Mouse (Mus musculus) heart, adult 2 months (tissue): ENCODE measurements around the gene Itgb5. TPM values are rescaled to one million over a fixed set of nuclear protein-coding genes. Genes with fewer than 3 reads are reported as not detected.

Source experiments
- DNase-seq, 2 experiments: peaks; one replicate each; pipeline ENCODE4 v3.0.0; 2021
- H3K27ac ChIP-seq: fragments of 200-600 bp; 2 replicates; pipeline ENCODE4 v1.8.1; 2022
- H3K27me3 ChIP-seq: fragments of 200-500 bp; 2 replicates; pipeline ENCODE4 v1.6.1; 2012; ENCODE audit warnings: mild to moderate bottlenecking, low read length, inconsistent platforms, mixed read lengths; ENCODE audit not compliant: control insufficient read depth, insufficient read depth
- H3K36me3 ChIP-seq: fragments of 200-500 bp; 2 replicates; pipeline ENCODE4 v1.6.1; 2012; ENCODE audit warnings: low read length, inconsistent platforms; ENCODE audit not compliant: control insufficient read depth, insufficient read depth
- H3K4me1 ChIP-seq: fragments of 200-500 bp; 2 replicates; pipeline ENCODE4 v1.6.1; 2011; ENCODE audit warnings: low read length; ENCODE audit not compliant: control insufficient read depth, insufficient read depth
- H3K4me3 ChIP-seq: fragments of 200-600 bp; 2 replicates; pipeline ENCODE4 v1.8.1; 2022
- H3K79me2 ChIP-seq: fragments of 200-500 bp; replicated peaks from 2 replicates; pipeline ENCODE4 v1.6.1; 2012; ENCODE audit warnings: mild to moderate bottlenecking, inconsistent platforms, low read length, moderate library complexity, mixed read lengths; ENCODE audit not compliant: control insufficient read depth, insufficient read depth
- H3K9ac ChIP-seq: fragments of 200-500 bp; 2 replicates; pipeline ENCODE4 v1.6.1; 2012; ENCODE audit warnings: low read depth, mild to moderate bottlenecking, control low read depth, inconsistent platforms, low read length, mixed read lengths
- CTCF ChIP-seq: fragments of 200-600 bp; IDR thresholded peaks from 2 replicates; pipeline ENCODE4 v1.8.1; 2022; ENCODE audit warnings: antibody characterized with exemption, mild to moderate bottlenecking, moderate library complexity
- EP300 ChIP-seq: fragments of 200-500 bp; IDR thresholded peaks from 2 replicates; pipeline ENCODE4 v1.6.1; 2011; ENCODE audit warnings: low read depth, low read length, control low read depth; ENCODE audit not compliant: insufficient read depth
- POLR2A ChIP-seq: fragments of 200-500 bp; IDR thresholded peaks from 2 replicates; pipeline ENCODE4 v1.6.1; 2011; ENCODE audit warnings: mild to moderate bottlenecking, low read depth, low read length, control low read depth; ENCODE audit not compliant: insufficient read depth
- WGBS: fragments of 180-500 bp; shearing (Covaris S2); methylation state at CpG from one replicate; pipeline ENCODE4 v1.1.7; 2018; 5-methylcytosine and 5-hydroxymethylcytosine counted together
- intact Hi-C: fragments of 180-260 bp; cut with DNase I; formaldehyde crosslinking; loops from one replicate; pipeline ENCODE4 v1.15.1; 2025
- polyA plus RNA-seq: library from polyadenylated mRNA; depleted of rRNA; stranded (reverse); fragments of >200 nt; gene quantifications from 2 replicates; pipeline ENCODE4 v1.2.3, GENCODE M21; 2012
- total RNA-seq, 2 experiments: library from RNA; stranded (reverse); gene quantifications; 2 replicates each; pipeline ENCODE4 v1.2.3; 2021

Itgb5 gene
- total and polyA plus RNA-seq, 3 experiments: 83.2 to 95.7 (median 95.3) TPM

DNA sequence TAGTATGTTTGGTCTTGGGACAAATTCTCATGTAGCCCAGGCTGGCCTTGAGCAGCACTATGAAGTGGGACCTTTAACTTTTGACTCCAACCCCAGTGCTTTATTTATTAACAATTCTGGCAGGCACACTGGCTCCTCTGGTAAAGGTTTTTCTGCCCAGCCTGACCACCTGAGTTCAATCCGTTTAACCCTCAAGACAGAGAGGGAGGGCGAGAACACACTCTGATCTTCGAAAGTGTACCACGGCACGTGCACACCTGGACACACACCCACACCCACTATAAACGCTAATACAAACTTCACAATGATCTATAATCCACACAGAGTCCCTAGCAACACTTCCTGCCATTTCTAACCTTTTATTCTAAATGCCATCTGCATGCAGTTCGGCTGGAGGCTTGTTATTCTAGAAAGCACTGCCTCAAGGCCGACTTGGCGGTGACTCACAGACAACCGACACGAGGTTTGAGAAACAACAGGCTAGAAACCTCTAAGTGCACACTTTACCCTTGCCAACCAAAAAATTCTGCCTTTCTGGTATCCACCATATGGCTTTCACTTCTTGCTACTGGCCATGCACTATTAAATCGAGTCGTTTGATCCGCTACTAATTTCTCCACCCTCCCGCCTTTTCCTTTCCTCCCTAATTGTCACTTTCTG, 136.5 kb downstream of the Itgb5 start:
- Histone ChIP-seq H3K4me3 (peak overlapping the region; percentile 85), H3K9ac (peak overlapping the region; percentile 87), H3K27me3 (no peaks in the 10 kb centered on the region), H3K79me2 (no peaks in the 10 kb centered on the region), H3K27ac (peak overlapping the region; percentile 76), H3K36me3 (no peaks in the 10 kb centered on the region), H3K4me1 (no peaks in the 10 kb centered on the region; the same call in 1 of the 2 replicates)
- no peak for DNase-seq
- 18% methylated on average over 15 of the region's 15 CpGs for WGBS
- intact Hi-C loops: no loop called here
- no peak for TF ChIP-seq POLR2A
- TF ChIP-seq EP300: no peak
- TF ChIP-seq CTCF: no peak

DNA sequence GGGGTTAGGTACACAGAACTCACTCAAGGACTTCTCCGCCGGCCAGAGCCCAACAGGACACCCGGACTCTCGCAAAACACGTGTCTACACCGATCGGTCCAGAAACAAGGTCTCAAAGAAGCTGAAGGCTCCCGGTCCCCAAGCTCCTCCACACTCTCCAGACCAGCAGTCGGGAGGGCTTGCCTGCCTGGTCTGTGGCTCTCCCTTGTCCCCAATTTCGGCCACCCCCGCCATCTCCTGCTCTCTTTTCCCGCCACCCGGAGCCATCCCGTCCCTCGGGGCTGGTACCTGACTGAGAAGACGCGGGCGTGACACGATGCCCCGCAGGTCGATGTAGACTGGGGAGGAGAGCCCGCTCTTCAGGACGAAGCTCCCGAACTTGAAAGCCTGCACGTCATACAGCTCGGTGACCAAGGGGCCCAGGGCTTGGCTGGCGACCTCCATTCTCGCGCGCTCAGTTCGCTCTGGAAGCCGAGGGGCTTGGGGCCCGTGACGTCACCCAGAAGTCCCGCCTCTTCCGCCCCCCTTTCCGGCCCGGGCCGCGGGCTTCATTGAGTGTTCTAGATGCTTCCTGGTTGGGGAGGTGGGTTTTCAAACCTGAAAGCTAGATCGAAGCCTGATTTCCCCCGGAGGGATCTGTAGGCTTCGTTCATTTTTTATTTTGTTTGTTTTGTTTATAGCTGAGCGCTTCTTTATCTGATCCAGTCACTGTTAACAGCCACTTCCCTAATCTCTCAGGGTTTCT, 137.2 kb downstream of the Itgb5 start, which contains the start of gene Umps:
Umps (minus strand) TSS at position 501 of the 745 bp plus-strand sequence.
- intact Hi-C loops: no loop called here
- H3K9ac ChIP-seq: peak within 1 kb of the TSS; percentile 87
- DNase-seq: peak; percentile 88 to 91
- H3K27ac ChIP-seq: peak within 1 kb of the TSS; percentile 76
- no peaks in the 10 kb centered on the region for H3K36me3 ChIP-seq
- no peaks in the 10 kb centered on the region for H3K79me2 ChIP-seq
- no peaks in the 10 kb centered on the region; the same call in 1 of the 2 replicates for H3K4me1 ChIP-seq
- no peak for TF ChIP-seq EP300
- TF ChIP-seq POLR2A: peak; percentile 59; the same call in 1 of the 2 replicates
- WGBS: under 1% methylated on average over 44 of the region's 44 CpGs
- peak within 1 kb of the TSS; percentile 85 for H3K4me3 ChIP-seq
- H3K27me3 ChIP-seq: no peaks in the 10 kb centered on the region

DNA sequence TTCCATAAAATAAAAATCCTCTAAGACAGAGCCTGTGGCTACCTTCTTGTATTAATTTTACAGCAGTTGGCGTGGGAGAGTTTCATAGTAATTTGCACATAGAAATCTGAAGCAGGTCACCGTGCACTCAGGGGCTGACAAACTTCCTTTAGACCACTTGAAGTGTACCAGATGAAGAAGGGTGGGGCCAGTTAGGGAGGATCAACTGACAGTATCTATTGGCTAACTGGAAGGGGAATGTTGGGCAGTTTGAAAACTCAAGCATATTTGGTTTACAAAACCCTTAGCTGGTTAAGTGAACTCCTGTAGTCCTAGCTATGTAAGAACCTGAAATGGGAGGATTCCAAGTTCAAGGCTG, 137.8 kb downstream of the Itgb5 start:
- Histone ChIP-seq H3K4me3 (peak overlapping the region; percentile 85), H3K79me2 (no peaks in the 10 kb centered on the region), H3K27me3 (no peaks in the 10 kb centered on the region), H3K36me3 (no peaks in the 10 kb centered on the region), H3K9ac (peak overlapping the region; percentile 87), H3K4me1 (no peaks in the 10 kb centered on the region; the same call in 1 of the 2 replicates), H3K27ac (peak overlapping the region; percentile 76)
- DNase-seq: no peak
- intact Hi-C loops: no loop called here
- WGBS: 36% methylated on average over 2 of the region's 2 CpGs
- no peak for TF ChIP-seq EP300
- TF ChIP-seq CTCF: no peak
- TF ChIP-seq POLR2A: no peak

DNA sequence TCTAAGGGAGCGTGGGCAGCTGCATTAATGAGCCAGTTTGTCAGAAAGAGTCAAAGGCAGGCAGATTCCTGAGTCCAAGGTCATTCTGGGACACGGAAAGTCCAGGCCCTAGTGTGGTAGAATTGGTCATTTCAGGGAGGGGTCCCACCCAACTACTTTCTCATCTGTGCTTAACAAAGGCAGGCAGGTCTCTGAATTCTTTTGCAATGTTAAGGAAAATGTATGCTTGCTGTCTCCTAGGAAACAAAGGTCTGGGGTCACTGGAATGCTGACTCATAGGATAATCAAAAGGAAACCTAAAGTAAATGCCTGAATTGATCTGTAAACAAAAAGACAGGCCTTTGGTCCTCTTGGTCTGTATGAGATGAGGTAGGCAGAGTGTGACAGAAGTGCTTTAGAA, 150.4 kb downstream of the Itgb5 start:
- Histone ChIP-seq H3K4me1 (no peaks in the 10 kb centered on the region), H3K79me2 (no peaks in the 10 kb centered on the region), H3K36me3 (no peaks in the 10 kb centered on the region), H3K9ac (no peak overlapping the region), H3K27me3 (no peaks in the 10 kb centered on the region), H3K27ac (no peak overlapping the region), H3K4me3 (no peak overlapping the region)
- WGBS: 71% methylated on average over 2 of the region's 2 CpGs
- TF ChIP-seq EP300: no peak
- no peak for TF ChIP-seq CTCF
- no peak for TF ChIP-seq POLR2A
- no peak for DNase-seq
- intact Hi-C loops: no loop called here

DNA sequence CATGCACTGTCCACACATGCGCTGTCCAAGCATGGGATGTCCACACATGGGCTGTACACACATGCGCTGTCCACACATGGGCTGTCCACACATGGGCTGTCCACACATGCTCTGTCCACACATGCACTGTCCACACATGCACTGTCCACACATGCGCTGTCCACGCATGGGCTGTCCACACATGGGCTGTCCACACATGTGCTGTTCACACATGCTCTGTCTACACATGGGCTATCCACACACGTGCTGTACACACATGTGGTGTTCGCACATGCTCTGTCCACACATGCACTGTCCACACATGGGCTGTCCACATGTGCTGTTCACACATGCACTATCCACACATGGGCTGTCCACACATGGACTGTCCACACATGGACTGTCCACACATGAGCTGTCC, 154.2 kb downstream of the Itgb5 start:
- Histone ChIP-seq H3K79me2 (no peaks in the 10 kb centered on the region), H3K36me3 (no peaks in the 10 kb centered on the region), H3K27ac (no peak overlapping the region), H3K9ac (no peak overlapping the region), H3K27me3 (no peaks in the 10 kb centered on the region), H3K4me1 (no peaks in the 10 kb centered on the region), H3K4me3 (no peak overlapping the region)
- intact Hi-C loops: no loop called here
- WGBS: 96% methylated on average over 6 of the region's 6 CpGs
- no peak for DNase-seq
- TF ChIP-seq CTCF (no peak), EP300 (no peak), POLR2A (no peak)

DNA sequence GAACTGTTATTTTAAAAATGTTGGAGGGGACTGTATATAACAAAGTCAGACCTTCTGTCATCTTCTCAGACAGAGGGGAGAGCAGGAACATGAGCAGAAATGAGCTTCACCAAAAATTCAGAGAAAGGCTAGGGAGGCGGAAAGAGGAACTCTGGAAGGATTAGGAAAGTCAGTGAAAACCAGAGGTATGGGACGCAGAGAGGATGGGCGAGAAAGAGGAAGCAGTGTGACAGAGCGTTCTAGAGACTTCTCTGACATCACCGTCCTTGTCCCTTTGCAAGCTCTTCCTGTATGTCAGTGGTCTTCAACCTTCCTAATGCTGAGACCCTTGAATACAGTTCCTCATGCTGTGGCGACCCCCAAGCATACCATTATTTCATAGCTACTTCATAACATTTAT, 155.9 kb downstream of the Itgb5 start:
- H3K4me3 ChIP-seq: no peak overlapping the region
- WGBS: 74% methylated on average over 6 of the region's 6 CpGs
- H3K79me2 ChIP-seq: no peaks in the 10 kb centered on the region
- TF ChIP-seq POLR2A (no peak), EP300 (no peak), CTCF (no peak)
- no peaks in the 10 kb centered on the region for H3K27me3 ChIP-seq
- no peaks in the 10 kb centered on the region for H3K36me3 ChIP-seq
- intact Hi-C loops: loop anchor here (5.0 kb wide), 1 partner anchor 33 kb away; no protein-coding TSS in a partner anchor
- H3K4me1 ChIP-seq: no peaks in the 10 kb centered on the region
- DNase-seq: no peak
- H3K9ac ChIP-seq: no peak overlapping the region
- H3K27ac ChIP-seq: no peak overlapping the region
